Mouse (Mus musculus): ENCODE data around the gene Elmod1. TPM values are rescaled to one million over a fixed set of nuclear protein-coding genes. Genes with fewer than 3 reads are reported as not detected.

The Elmod1 gene
- polyA plus RNA-seq, 1 experiment = not detected

GRCm38 (mm10) chr9:53973241-53973640, 1.9 kb downstream of the Elmod1 start:
- Histone ChIP-seq H3K4me1 (ENCODE audit: control insufficient read depth, insufficient read depth, low read length) (peaks cover 2% of the 10 kb centered on the region; the same call in 1 of the 2 replicates), H3K4me3 (ENCODE audit: insufficient read depth, low read depth, low read length) (peak overlapping the region; percentile 20; the same call in 1 of the 2 replicates), H3K27ac (ENCODE audit: insufficient read depth, low read depth, low read length) (no peak overlapping the region)
- 62% methylated on average over 5 of the region's 5 CpGs for WGBS
- TF ChIP-seq POLR2A (IDR thresholded peaks at IDR 0.05; ENCODE audit: insufficient read depth, low read depth, low read length) (no peak), CTCF (IDR thresholded peaks at IDR 0.05; ENCODE audit: insufficient read depth, low read depth, low read length) (no peak)

GRCm38 (mm10) chr9:53972358-53972757, 2.7 kb downstream of the Elmod1 start:
- H3K4me3 ChIP-seq (ENCODE audit: insufficient read depth, low read depth, low read length) = no peak overlapping the region
- TF ChIP-seq POLR2A (IDR thresholded peaks at IDR 0.05; ENCODE audit: insufficient read depth, low read depth, low read length) = no peak
- TF ChIP-seq CTCF (IDR thresholded peaks at IDR 0.05; ENCODE audit: insufficient read depth, low read depth, low read length) = no peak
- H3K27ac ChIP-seq (ENCODE audit: insufficient read depth, low read depth, low read length) = no peak overlapping the region
- peaks cover 8% of the 10 kb centered on the region for H3K4me1 ChIP-seq (ENCODE audit: control insufficient read depth, insufficient read depth, low read length)

- H3K27ac ChIP-seq (ENCODE audit: insufficient read depth, low read depth, low read length) = no peak overlapping the region
- TF ChIP-seq POLR2A (IDR thresholded peaks at IDR 0.05; ENCODE audit: insufficient read depth, low read depth, low read length) = no peak
- TF ChIP-seq CTCF (IDR thresholded peaks at IDR 0.05; ENCODE audit: insufficient read depth, low read depth, low read length) = no peak
These were observed 7.3 kb downstream of the Elmod1 start for GRCm38 (mm10) chr9:53967610-53968368.

GRCm38 (mm10) chr9:53957021-53957420, 18.1 kb downstream of the Elmod1 start:
- WGBS = 89% methylated on average over 11 of the region's 11 CpGs
- TF ChIP-seq CTCF (IDR thresholded peaks at IDR 0.05; ENCODE audit: insufficient read depth, low read depth, low read length) = no peak
- TF ChIP-seq POLR2A (IDR thresholded peaks at IDR 0.05; ENCODE audit: insufficient read depth, low read depth, low read length) = no peak

More at GRCm38 (mm10) chr9:53967610-53968368, 7.3 kb downstream of the Elmod1 start:
- H3K4me1 ChIP-seq (ENCODE audit: control insufficient read depth, insufficient read depth, low read length) = peaks cover 6% of the 10 kb centered on the region; the same call in 1 of the 2 replicates
- 60% methylated on average over 9 of the region's 9 CpGs for WGBS
- no peak overlapping the region for H3K4me3 ChIP-seq (ENCODE audit: insufficient read depth, low read depth, low read length)

GRCm38 (mm10) chr9:53954853-53955252, 20.2 kb downstream of the Elmod1 start:
- TF ChIP-seq CTCF (IDR thresholded peaks at IDR 0.05; ENCODE audit: insufficient read depth, low read depth, low read length) (no peak), POLR2A (IDR thresholded peaks at IDR 0.05; ENCODE audit: insufficient read depth, low read depth, low read length) (no peak)
- Histone ChIP-seq H3K4me1 (ENCODE audit: control insufficient read depth, insufficient read depth, low read length) (no peaks in the 10 kb centered on the region), H3K27ac (ENCODE audit: insufficient read depth, low read depth, low read length) (no peak overlapping the region), H3K4me3 (ENCODE audit: insufficient read depth, low read depth, low read length) (no peak overlapping the region)
- 45% methylated on average over 6 of the region's 6 CpGs for whole genome bisulfite sequencing

More at GRCm38 (mm10) chr9:53957021-53957420, 18.1 kb downstream of the Elmod1 start:
- no peak overlapping the region for H3K4me3 ChIP-seq (ENCODE audit: insufficient read depth, low read depth, low read length)
- no peaks in the 10 kb centered on the region for H3K4me1 ChIP-seq (ENCODE audit: control insufficient read depth, insufficient read depth, low read length)
- H3K27ac ChIP-seq (ENCODE audit: insufficient read depth, low read depth, low read length) = no peak overlapping the region

- Histone ChIP-seq H3K27ac (ENCODE audit: insufficient read depth, low read depth, low read length) (no peak overlapping the region), H3K4me1 (ENCODE audit: control insufficient read depth, insufficient read depth, low read length) (no peaks in the 10 kb centered on the region), H3K4me3 (ENCODE audit: insufficient read depth, low read depth, low read length) (no peak overlapping the region)
- 95% methylated on average over 2 of the region's 2 CpGs for WGBS
- TF ChIP-seq CTCF (IDR thresholded peaks at IDR 0.05; ENCODE audit: insufficient read depth, low read depth, low read length) (no peak), POLR2A (IDR thresholded peaks at IDR 0.05; ENCODE audit: insufficient read depth, low read depth, low read length) (no peak)
These were observed 27.6 kb downstream of the Elmod1 start for GRCm38 (mm10) chr9:53947463-53947862.

- Histone ChIP-seq H3K27ac (ENCODE audit: insufficient read depth, low read depth, low read length) (no peak overlapping the region), H3K4me3 (ENCODE audit: insufficient read depth, low read depth, low read length) (no peak overlapping the region), H3K4me1 (ENCODE audit: control insufficient read depth, insufficient read depth, low read length) (peaks cover 6% of the 10 kb centered on the region)
- 79% methylated on average over 3 of the region's 3 CpGs for WGBS
- TF ChIP-seq POLR2A (IDR thresholded peaks at IDR 0.05; ENCODE audit: insufficient read depth, low read depth, low read length) (no peak), CTCF (IDR thresholded peaks at IDR 0.05; ENCODE audit: insufficient read depth, low read depth, low read length) (no peak)
These were observed 36.5 kb downstream of the Elmod1 start for GRCm38 (mm10) chr9:53938555-53938954.

- Histone ChIP-seq H3K27ac (ENCODE audit: insufficient read depth, low read depth, low read length) (no peak overlapping the region), H3K4me1 (ENCODE audit: control insufficient read depth, insufficient read depth, low read length) (peaks cover 6% of the 10 kb centered on the region), H3K4me3 (ENCODE audit: insufficient read depth, low read depth, low read length) (no peak overlapping the region)
- WGBS = 57% methylated on average over 13 of the region's 13 CpGs
- TF ChIP-seq POLR2A (IDR thresholded peaks at IDR 0.05; ENCODE audit: insufficient read depth, low read depth, low read length) (no peak), CTCF (IDR thresholded peaks at IDR 0.05; ENCODE audit: insufficient read depth, low read depth, low read length) (peak; percentile 69; the same call in 1 of the 2 replicates)
These were observed 40.9 kb downstream of the Elmod1 start for GRCm38 (mm10) chr9:53934179-53934578.

- Histone ChIP-seq H3K4me1 (ENCODE audit: control insufficient read depth, insufficient read depth, low read length) (peaks cover 6% of the 10 kb centered on the region), H3K27ac (ENCODE audit: insufficient read depth, low read depth, low read length) (no peak overlapping the region), H3K4me3 (ENCODE audit: insufficient read depth, low read depth, low read length) (no peak overlapping the region)
- TF ChIP-seq POLR2A (IDR thresholded peaks at IDR 0.05; ENCODE audit: insufficient read depth, low read depth, low read length) (no peak), CTCF (IDR thresholded peaks at IDR 0.05; ENCODE audit: insufficient read depth, low read depth, low read length) (no peak)
- WGBS = 81% methylated on average over 4 of the region's 4 CpGs
These were observed 41.7 kb downstream of the Elmod1 start for GRCm38 (mm10) chr9:53933375-53933774.
